Mouse (Mus musculus): ENCODE results near the gene Trim66. TPM values are rescaled to one million over a fixed set of nuclear protein-coding genes. Genes with fewer than 3 reads are reported as not detected.

Trim66 gene
- polyA plus RNA-seq, 1 experiment = 0.09 TPM

DNA sequence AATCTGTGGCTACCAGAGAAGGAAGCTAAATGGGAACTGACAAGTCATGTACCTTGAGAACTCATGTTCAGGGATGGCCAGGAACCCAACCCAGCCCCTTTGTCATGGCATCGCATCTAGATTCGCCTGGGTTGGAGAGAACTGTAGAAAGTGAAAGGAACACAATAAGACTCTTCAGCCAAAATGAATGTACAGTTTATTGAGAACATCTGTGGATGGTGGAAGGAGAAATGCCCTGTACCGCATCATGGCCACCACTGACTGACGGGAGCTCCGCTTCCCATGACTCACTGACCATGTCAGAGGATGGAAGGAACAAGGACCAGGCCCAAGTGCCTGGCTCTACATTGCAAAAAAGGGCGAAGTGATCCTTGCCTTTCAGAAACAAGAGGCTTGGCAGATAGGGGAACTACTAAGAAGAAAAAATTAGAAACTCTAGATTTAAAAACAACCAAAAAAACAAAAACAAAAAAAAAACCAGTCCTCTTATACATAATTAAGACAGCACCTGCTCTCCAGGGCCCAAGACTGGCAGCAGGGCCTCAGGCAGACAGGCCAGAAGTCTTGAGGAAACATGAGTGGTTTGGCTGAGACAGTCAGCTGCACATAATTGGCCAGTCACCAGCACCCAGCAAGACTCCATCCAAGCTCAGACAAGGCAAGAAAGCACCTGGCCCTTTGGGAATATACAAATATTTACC is 16.0 kb upstream of the Trim66 start:
- no peak for DNase-seq
- H3K4me1 ChIP-seq (ENCODE audit: control insufficient read depth, insufficient read depth, low read length) = peaks cover 13% of the 10 kb centered on the region
- no peak overlapping the region for H3K4me3 ChIP-seq (replicated peaks; ENCODE audit: extremely low read depth, low read depth, low read length)
- WGBS = 76% methylated on average over 6 of the region's 6 CpGs
- peak; percentile 13; the same call in 1 of the 2 replicates for TF ChIP-seq POLR2A (IDR thresholded peaks at IDR 0.05; ENCODE audit: borderline replicate concordance, extremely low read depth, low read depth, low read length)
- no peak for TF ChIP-seq CTCF (IDR thresholded peaks at IDR 0.05; ENCODE audit: insufficient read depth, low read length)

DNA sequence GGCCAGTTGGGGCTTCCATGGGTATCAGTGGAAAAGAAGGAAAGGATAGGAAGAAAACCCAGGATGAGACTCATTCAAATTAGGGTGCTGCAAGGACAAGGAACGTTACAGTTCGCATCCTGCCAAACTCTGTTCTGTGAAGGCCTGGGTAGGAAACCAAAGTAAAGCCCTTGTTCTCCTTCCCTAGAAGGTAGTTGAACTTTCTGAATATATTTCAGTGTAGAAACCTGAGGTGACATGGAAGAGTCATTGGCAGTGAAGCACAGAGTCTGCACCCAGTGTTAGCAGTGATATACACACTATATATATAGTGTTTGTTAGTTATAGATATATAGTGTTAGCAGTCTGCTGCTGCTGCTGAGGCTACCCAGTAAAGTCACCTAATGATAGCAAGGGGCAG is 15.4 kb upstream of the Trim66 start:
- no peak overlapping the region for H3K4me3 ChIP-seq (replicated peaks; ENCODE audit: extremely low read depth, low read depth, low read length)
- no peak for TF ChIP-seq POLR2A (IDR thresholded peaks at IDR 0.05; ENCODE audit: borderline replicate concordance, extremely low read depth, low read depth, low read length)
- TF ChIP-seq CTCF (IDR thresholded peaks at IDR 0.05; ENCODE audit: insufficient read depth, low read length) = no peak
- 62% methylated on average over 2 of the region's 2 CpGs for WGBS
- H3K4me1 ChIP-seq (ENCODE audit: control insufficient read depth, insufficient read depth, low read length) = peaks cover 10% of the 10 kb centered on the region
- DNase-seq = no peak

DNA sequence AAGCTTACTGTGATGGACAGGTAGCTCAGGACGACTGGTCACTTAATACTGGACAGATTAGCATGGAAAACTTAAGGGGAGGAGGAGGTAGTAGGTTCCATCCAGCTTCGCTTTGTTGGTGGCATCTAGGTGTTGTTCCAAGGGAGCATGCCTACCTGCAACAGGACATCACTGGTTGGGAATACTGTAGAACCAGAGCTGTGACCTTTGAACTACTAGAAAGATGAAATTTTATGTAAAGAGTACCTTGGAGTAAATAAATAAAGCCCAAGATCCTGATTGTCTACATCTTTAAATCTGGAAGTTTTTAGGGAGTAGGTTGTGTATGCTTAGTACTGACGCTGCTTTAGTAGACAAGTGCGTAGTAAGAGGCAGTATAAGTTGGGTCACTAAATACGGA is 14.2 kb upstream of the Trim66 start:
- TF ChIP-seq POLR2A (IDR thresholded peaks at IDR 0.05; ENCODE audit: borderline replicate concordance, extremely low read depth, low read depth, low read length) (no peak), CTCF (IDR thresholded peaks at IDR 0.05; ENCODE audit: insufficient read depth, low read length) (no peak)
- no peak overlapping the region for H3K4me3 ChIP-seq (replicated peaks; ENCODE audit: extremely low read depth, low read depth, low read length)
- peaks cover 14% of the 10 kb centered on the region for H3K4me1 ChIP-seq (ENCODE audit: control insufficient read depth, insufficient read depth, low read length)
- no peak for DNase-seq
- WGBS = 71% methylated on average over 5 of the region's 5 CpGs

DNA sequence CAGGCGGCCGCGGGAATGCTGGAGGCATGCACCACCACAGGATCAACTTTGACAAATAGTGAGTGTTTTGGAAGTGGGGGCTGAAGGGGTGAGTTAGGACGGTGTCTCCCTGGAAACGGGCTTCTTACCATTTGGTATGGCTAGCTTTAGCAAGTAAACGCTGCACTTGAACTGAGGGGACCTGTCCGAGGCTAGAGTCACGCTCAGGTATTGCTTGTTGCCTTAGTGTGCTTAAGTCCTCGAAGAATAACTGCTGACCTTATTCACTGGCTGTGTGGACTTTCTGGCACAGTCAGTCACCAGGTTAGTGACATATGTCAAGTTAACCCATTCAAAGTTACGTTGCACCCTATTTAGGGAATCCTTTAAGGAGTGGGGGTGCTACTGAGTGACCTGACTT is 12.0 kb upstream of the Trim66 start:
- no peak for TF ChIP-seq POLR2A (IDR thresholded peaks at IDR 0.05; ENCODE audit: borderline replicate concordance, extremely low read depth, low read depth, low read length)
- TF ChIP-seq CTCF (IDR thresholded peaks at IDR 0.05; ENCODE audit: insufficient read depth, low read length) = no peak
- WGBS = 3% methylated on average over 10 of the region's 10 CpGs
- no peak for DNase-seq
- Histone ChIP-seq H3K4me1 (ENCODE audit: control insufficient read depth, insufficient read depth, low read length) (peaks cover 14% of the 10 kb centered on the region), H3K4me3 (replicated peaks; ENCODE audit: extremely low read depth, low read depth, low read length) (peak overlapping the region; percentile 99)

DNA sequence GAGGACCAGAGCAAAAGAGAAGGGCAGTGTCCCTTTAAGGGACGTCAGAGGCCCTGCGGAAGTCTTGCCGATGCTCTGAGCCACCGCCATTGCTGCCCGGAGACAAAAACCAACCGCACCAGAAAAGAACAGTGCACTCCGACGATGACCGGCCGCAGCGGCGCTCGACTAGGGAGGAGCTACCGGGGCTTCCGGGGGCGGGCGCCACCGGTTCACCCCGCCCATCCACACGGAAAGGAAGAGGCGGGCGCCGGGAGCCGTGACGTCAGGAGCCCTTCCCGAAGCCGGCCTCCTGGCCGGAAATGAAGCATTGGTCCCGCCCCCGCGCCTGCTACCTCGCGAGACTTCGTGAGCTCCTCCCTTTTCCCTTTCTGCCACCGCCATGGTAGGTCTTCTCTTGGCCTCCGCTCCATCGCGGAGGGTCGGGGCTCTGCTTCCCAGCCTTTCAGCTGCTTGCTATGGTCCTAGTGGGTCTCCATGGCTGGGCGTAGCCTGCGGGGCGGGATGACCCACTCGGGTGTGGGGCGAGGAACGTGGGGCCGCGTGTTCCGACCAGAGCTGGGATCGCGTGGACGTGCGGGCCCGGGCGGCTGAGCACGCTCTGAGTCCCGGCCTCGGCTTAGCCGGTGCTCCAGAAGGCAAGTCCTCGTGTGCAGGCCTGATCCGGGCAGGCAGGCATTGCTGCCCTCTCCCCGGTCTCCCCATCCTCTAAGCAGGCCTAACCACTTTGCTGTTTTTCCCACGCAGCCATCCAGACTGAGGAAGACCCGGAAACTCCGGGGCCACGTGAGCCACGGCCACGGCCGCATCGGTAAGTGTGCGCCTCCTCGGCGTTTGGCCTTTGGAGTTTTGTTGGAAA is 11.1 kb upstream of the Trim66 start, which contains the start of gene Rpl27a:
Gene Rpl27a (plus strand): TSS at position 310 of the 859 bp plus-strand sequence.
- peak within 1 kb of the TSS; percentile 99 for H3K4me3 ChIP-seq (replicated peaks; ENCODE audit: extremely low read depth, low read depth, low read length)
- peaks cover 8% of the 10 kb centered on the region for H3K4me1 ChIP-seq (ENCODE audit: control insufficient read depth, insufficient read depth, low read length)
- TF ChIP-seq POLR2A (IDR thresholded peaks at IDR 0.05; ENCODE audit: borderline replicate concordance, extremely low read depth, low read depth, low read length) = peak; percentile 90
- TF ChIP-seq CTCF (IDR thresholded peaks at IDR 0.05; ENCODE audit: insufficient read depth, low read length) = no peak
- 1% methylated on average over 71 of the region's 72 CpGs for WGBS
- DNase-seq = peak; percentile 99

DNA sequence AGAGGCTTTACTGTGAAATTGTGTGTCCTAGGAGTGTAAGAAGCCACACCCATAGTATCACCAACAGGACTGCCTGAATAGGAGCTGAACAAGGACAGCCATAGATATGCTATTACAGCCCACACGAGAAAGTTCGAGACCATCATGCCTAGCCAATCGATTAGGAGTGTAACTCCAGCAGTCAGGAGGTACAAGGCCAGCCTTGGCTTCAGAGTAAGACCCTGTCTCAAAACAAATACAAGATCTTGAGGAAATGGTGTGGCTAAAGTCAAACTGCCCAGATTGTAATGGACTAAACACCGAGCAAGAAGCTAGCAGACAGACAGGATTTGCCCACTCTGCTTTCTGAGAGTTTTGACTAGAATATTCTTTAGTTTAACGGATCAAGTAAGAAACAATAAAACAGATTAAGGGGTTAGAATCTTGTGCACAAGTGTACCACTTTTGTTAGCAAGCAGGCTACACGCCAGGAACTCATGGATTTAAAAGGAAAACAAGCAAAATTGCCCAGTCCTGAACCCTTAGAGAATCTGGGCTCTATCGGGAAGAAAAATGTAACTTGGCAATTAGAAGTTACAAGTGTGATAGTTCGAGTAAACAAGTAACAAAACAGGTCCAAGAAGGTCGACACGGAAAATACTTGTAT is 10.2 kb upstream of the Trim66 start:
- no peak for DNase-seq
- Histone ChIP-seq H3K4me3 (replicated peaks; ENCODE audit: extremely low read depth, low read depth, low read length) (peak overlapping the region; percentile 74), H3K4me1 (ENCODE audit: control insufficient read depth, insufficient read depth, low read length) (peaks cover 5% of the 10 kb centered on the region)
- TF ChIP-seq CTCF (IDR thresholded peaks at IDR 0.05; ENCODE audit: insufficient read depth, low read length) (no peak), POLR2A (IDR thresholded peaks at IDR 0.05; ENCODE audit: borderline replicate concordance, extremely low read depth, low read depth, low read length) (no peak)
- WGBS = 12% methylated on average over 10 of the region's 10 CpGs

DNA sequence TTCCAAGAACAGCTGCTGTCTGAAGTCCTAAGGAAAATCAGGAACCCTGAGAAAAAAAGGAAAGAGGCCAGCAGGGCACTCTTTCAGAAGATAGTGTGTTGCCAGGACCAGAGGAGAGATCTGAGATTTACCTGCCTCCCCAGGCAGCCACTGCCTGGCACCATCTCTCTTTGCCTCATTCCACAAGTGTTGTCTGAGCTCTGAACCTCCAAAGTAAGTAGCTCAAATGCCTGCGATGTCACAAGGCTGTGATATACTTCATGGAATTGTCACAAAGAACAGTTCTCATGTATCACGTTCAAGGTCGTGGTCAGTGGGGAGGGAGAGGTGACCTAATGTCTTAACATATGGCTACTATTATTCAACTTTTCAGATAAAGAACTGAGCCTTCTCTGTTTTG is 8.6 kb upstream of the Trim66 start:
- Histone ChIP-seq H3K4me1 (ENCODE audit: control insufficient read depth, insufficient read depth, low read length) (peaks cover 5% of the 10 kb centered on the region), H3K4me3 (replicated peaks; ENCODE audit: extremely low read depth, low read depth, low read length) (no peak overlapping the region)
- WGBS = 75% methylated on average over 3 of the region's 3 CpGs
- TF ChIP-seq POLR2A (IDR thresholded peaks at IDR 0.05; ENCODE audit: borderline replicate concordance, extremely low read depth, low read depth, low read length) (no peak), CTCF (IDR thresholded peaks at IDR 0.05; ENCODE audit: insufficient read depth, low read length) (no peak)
- DNase-seq = no peak

DNA sequence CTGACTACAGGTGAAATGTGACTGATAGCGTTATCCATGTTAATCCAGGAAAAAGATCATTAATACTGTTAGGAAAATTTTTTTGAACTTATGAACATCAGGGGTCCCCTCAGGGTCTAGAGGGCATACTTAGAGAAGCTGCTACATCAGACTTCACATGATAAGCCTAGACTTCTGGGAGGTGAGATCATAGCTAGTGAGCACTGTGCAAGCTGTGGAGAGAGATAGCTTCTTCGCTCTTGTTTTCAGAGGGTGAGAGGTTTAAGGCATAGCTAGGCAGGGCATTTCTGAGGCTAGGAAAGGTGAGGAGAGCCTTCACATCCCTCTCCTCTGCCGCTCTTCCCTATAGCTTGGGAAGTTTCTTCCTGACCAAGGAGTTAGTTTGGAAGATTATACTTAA is 3.9 kb upstream of the Trim66 start:
- no peak for TF ChIP-seq POLR2A (IDR thresholded peaks at IDR 0.05; ENCODE audit: borderline replicate concordance, extremely low read depth, low read depth, low read length)
- 92% methylated on average over 3 of the region's 3 CpGs for WGBS
- no peaks in the 10 kb centered on the region for H3K4me1 ChIP-seq (ENCODE audit: control insufficient read depth, insufficient read depth, low read length)
- no peak for DNase-seq
- H3K4me3 ChIP-seq (replicated peaks; ENCODE audit: extremely low read depth, low read depth, low read length) = no peak overlapping the region

DNA sequence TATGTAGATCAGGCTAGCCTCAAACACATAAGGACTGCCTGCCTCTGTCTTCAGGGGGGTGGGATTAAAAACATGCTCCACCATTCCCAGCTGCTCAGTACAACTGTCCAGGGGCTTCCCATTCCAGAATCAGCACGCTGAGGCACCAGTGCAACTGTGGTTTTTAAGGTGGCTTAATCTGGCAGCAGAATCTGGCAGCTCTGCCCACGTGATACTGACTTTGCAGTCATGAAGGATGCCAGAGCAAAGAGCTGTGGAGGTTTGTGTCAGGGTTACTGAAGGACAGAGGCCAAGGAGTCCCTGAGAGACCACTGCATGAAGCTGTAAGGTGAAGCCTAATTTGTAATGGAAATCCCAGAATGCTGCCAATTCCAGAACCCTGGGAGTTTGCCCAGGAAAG is 2.9 kb upstream of the Trim66 start:
- TF ChIP-seq POLR2A (IDR thresholded peaks at IDR 0.05; ENCODE audit: borderline replicate concordance, extremely low read depth, low read depth, low read length) (no peak), CTCF (IDR thresholded peaks at IDR 0.05; ENCODE audit: insufficient read depth, low read length) (no peak)
- Histone ChIP-seq H3K4me1 (ENCODE audit: control insufficient read depth, insufficient read depth, low read length) (no peaks in the 10 kb centered on the region), H3K4me3 (replicated peaks; ENCODE audit: extremely low read depth, low read depth, low read length) (no peak overlapping the region)
- WGBS = 58% methylated on average over 2 of the region's 2 CpGs
- DNase-seq = no peak
